Mouse (Mus musculus): Measurements from ENCODE around the gene Nkx2-4.

The Nkx2-4 gene

GRCm38 (mm10) chr2:147085072-147085870 is at the start of gene Nkx2-4:
Gene Nkx2-4, minus strand, starts transcription at chr2:147085445.
- DNase-seq: peak in 1 of 2 experiments; percentile 30

GRCm38 (mm10) chr2:147127366-147127765 is 42.1 kb upstream of the Nkx2-4 start:
- peak in 1 of 2 experiments; percentile 31 for DNase-seq

- no peak for DNase-seq
Measured at GRCm38 (mm10) chr2:147119736-147120135, 34.5 kb upstream of the Nkx2-4 start.

GRCm38 (mm10) chr2:147086441-147086840 is 1.2 kb upstream of the Nkx2-4 start:
- no peak for DNase-seq

GRCm38 (mm10) chr2:147085937-147086336 is 692 bp upstream of the Nkx2-4 start:
- no peak for DNase-seq

- peak in 1 of 2 experiments; percentile 38 for DNase-seq
Measured at GRCm38 (mm10) chr2:147084366-147085071, 726 bp downstream of the Nkx2-4 start.

GRCm38 (mm10) chr2:147083471-147084365 is 1.5 kb downstream of the Nkx2-4 start:
- peak; percentile 8 to 34 for DNase-seq

GRCm38 (mm10) chr2:147082391-147082790 is 2.9 kb downstream of the Nkx2-4 start:
- DNase-seq: no peak

GRCm38 (mm10) chr2:147074399-147074798 is 10.8 kb downstream of the Nkx2-4 start:
- no peak for DNase-seq

GRCm38 (mm10) chr2:147073962-147074361 is 11.3 kb downstream of the Nkx2-4 start:
- no peak for DNase-seq

GRCm38 (mm10) chr2:147070305-147070704 is 14.9 kb downstream of the Nkx2-4 start:
- no peak for DNase-seq

- no peak for DNase-seq
Measured at GRCm38 (mm10) chr2:147069077-147069476, 16.2 kb downstream of the Nkx2-4 start.

GRCm38 (mm10) chr2:147067480-147068246 is 17.6 kb downstream of the Nkx2-4 start:
- no peak for DNase-seq

- DNase-seq: no peak
Measured at GRCm38 (mm10) chr2:147053229-147053892, 31.9 kb downstream of the Nkx2-4 start.

- peak; percentile 38 to 78 for DNase-seq
Measured at GRCm38 (mm10) chr2:147047051-147047450, 38.2 kb downstream of the Nkx2-4 start.

- DNase-seq: no peak
Measured at GRCm38 (mm10) chr2:147035864-147036263, 49.4 kb downstream of the Nkx2-4 start.
